Mouse (Mus musculus): ENCODE measurements around the gene Olfr975.
"Not testable (repeated sequence)": the region's sequence is repeated elsewhere in the genome, so short reads cannot be mapped to it uniquely, and the experiment has no call there.

The Olfr975 gene

GRCm38 (mm10) chr9:39951946-39952345 lies at the start of gene Olfr975:
Olfr975 (minus strand) TSS chr9:39952046.
- CTCF ChIA-PET, result no interaction called here

- CTCF ChIA-PET, result no interaction called here
Observed at GRCm38 (mm10) chr9:39991813-39992212, 40.0 kb upstream of the Olfr975 start, which contains the start of gene Olfr978. Olfr978 (plus strand) TSS chr9:39992113.

- CTCF ChIA-PET, result not testable (repeated sequence)
Observed at GRCm38 (mm10) chr9:39976581-39977145, 24.8 kb upstream of the Olfr975 start.

- CTCF ChIA-PET, result not testable (repeated sequence)
Observed at GRCm38 (mm10) chr9:39961033-39961432, 9.2 kb upstream of the Olfr975 start, which contains the start of gene Olfr976. Olfr976 (minus strand) TSS chr9:39961133.

GRCm38 (mm10) chr9:39937201-39937600 lies 14.6 kb downstream of the Olfr975 start, which contains the start of gene Olfr974:
Olfr974 (plus strand) TSS chr9:39937501.
- CTCF ChIA-PET, result no interaction called here

- CTCF ChIA-PET, result not testable (repeated sequence)
Observed at GRCm38 (mm10) chr9:39928837-39929236, 23.0 kb downstream of the Olfr975 start.

GRCm38 (mm10) chr9:39927975-39928836 lies 23.6 kb downstream of the Olfr975 start:
- CTCF ChIA-PET, result not testable (repeated sequence)

- CTCF ChIA-PET, result interaction anchor here (0.7 kb wide), 1 partner anchor 1868 kb away, joined by 4 read pairs; no protein-coding TSS in a partner anchor
Observed at GRCm38 (mm10) chr9:39909939-39910338, 41.9 kb downstream of the Olfr975 start.

GRCm38 (mm10) chr9:39907036-39907435 lies 44.8 kb downstream of the Olfr975 start, which contains the start of gene Olfr229:
Olfr229 (plus strand) TSS chr9:39907336.
- CTCF ChIA-PET, result no interaction called here

GRCm38 (mm10) chr9:39905106-39905505 lies 46.7 kb downstream of the Olfr975 start:
- CTCF ChIA-PET, result no interaction called here
